7 mouse cellular contexts compared by ENCODE assay signal in the genomic region with DNA sequence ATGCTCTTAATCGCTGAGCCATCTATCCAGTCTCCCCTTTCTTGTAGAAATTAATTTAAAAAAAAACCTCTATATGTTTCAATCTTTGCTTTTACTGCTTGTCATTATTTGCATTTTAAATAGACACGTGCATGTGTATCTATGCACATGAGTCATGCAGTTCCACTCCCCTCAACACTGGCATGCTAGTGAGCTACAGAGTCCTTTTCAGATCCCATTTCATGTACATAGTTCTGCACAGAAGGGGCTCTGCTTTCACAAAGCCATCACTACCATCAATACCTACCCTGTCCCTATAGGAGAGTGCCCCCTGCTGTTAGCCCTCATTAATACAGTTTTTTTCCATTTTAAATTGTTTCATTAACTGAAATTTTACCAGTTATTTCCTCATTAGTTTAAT. TPM values are rescaled to one million over a fixed set of nuclear protein-coding genes. Genes with fewer than 3 reads are reported as not detected.
DNase-seq lines count a peak whose midpoint lies in the region; ATAC-seq and TF ChIP-seq lines count a peak whose summit lies in the region.

No protein-coding gene starts in this region.

- H3K4me3 ChIP-seq in kidney, adult 2 months (ENCODE audit: insufficient read depth, low read depth, low read length): no peak overlapping the region
- no peak overlapping the region for H3K4me3 ChIP-seq in intestine, postnatal 0 days (ENCODE audit: low read depth, low read length)

- no peak for DNase-seq in kidney, adult 2 months
- no peak for DNase-seq in kidney, adult 18-20 months
- DNase-seq in CD4-positive helper T cell, adult 2 months (ENCODE audit: low read depth, low spot score): peak; percentile 59
- no peak for DNase-seq in Patski (ENCODE audit: low read depth, low spot score)
- no peak for DNase-seq in ovary, postnatal 10 days (ENCODE audit: low spot score)
- no peak for DNase-seq in right cerebral cortex, postnatal 25 days

- 46% methylated on average over 2 of the region's 2 CpGs for WGBS in kidney, adult 2 months
- WGBS in intestine, postnatal 0 days: 55% methylated on average over 2 of the region's 2 CpGs

- H3K27ac ChIP-seq in kidney, adult 2 months (ENCODE audit: insufficient read depth, low read depth, low read length): no peak overlapping the region
- no peak overlapping the region for H3K27ac ChIP-seq in intestine, postnatal 0 days (ENCODE audit: low read depth, low read length)

- in situ Hi-C loops in Patski (cut with MboI; ENCODE audit: low pct_unique_long_range_greater_than_20kb): loop anchor here (5.0 kb wide), 1 partner anchor 87 kb away; no protein-coding TSS in a partner anchor

- TF ChIP-seq CTCF in kidney, adult 2 months (conservative IDR thresholded peaks at IDR 0.05; ENCODE audit: insufficient read depth, insufficient read length, low read depth, low read length): peak; percentile 25; the same call in 1 of the 2 replicates
- peak; percentile 69 for TF ChIP-seq CTCF in Patski (IDR thresholded peaks at IDR 0.05)
- peak; percentile 80 for TF ChIP-seq CTCF in intestine, postnatal 0 days (IDR thresholded peaks at IDR 0.05; ENCODE audit: low read depth)

- POLR2A ChIA-PET in Patski (lab: Charles Lee): no interaction called here

- H3K36me3 ChIP-seq in kidney, adult 2 months (ENCODE audit: control insufficient read depth, insufficient read depth, low read length): no peaks in the 10 kb centered on the region
- H3K36me3 ChIP-seq in intestine, postnatal 0 days (ENCODE audit: control insufficient read depth, insufficient read depth): no peaks in the 10 kb centered on the region

- no peak overlapping the region for H3K9ac ChIP-seq in intestine, postnatal 0 days (ENCODE audit: low read depth, low read length)

- no peak for TF ChIP-seq POLR2A in kidney, adult 2 months (IDR thresholded peaks at IDR 0.05; ENCODE audit: low read depth, low read length)

- CTCF ChIA-PET in Patski (lab: Charles Lee): interaction anchor here (1.0 to 1.5 kb wide), 5 partner anchors 13 to 90 kb away, joined by 3 to 4 read pairs (median 3); no protein-coding TSS in a partner anchor

- no peaks in the 10 kb centered on the region for H3K9me3 ChIP-seq in intestine, postnatal 0 days (ENCODE audit: control insufficient read depth)

- no peak for ATAC-seq in Patski
- no peak for ATAC-seq in intestine, postnatal 0 days

- H3K4me1 ChIP-seq in kidney, adult 2 months (ENCODE audit: control insufficient read depth, insufficient read depth, low read length): no peaks in the 10 kb centered on the region
- H3K4me1 ChIP-seq in intestine, postnatal 0 days (replicated peaks; ENCODE audit: control insufficient read depth, insufficient read depth, low read length): no peaks in the 10 kb centered on the region

- H3K4me2 ChIP-seq in intestine, postnatal 0 days (replicated peaks; ENCODE audit: low read depth): no peak overlapping the region

- no peaks in the 10 kb centered on the region for H3K27me3 ChIP-seq in kidney, adult 2 months (replicated peaks; ENCODE audit: control insufficient read depth, insufficient read depth, low read length)
- H3K27me3 ChIP-seq in Patski: no peaks in the 10 kb centered on the region
- H3K27me3 ChIP-seq in intestine, postnatal 0 days (replicated peaks; ENCODE audit: control insufficient read depth, insufficient read depth, low read length): no peaks in the 10 kb centered on the region

RNA-seq across cellular contexts. Expression of a gene that starts 23.0 kb away (rescaled TPM):
- polyA plus RNA-seq in kidney, adult 2 months (2012; rRNA removed): 0.10 and 0.39 TPM in 2 replicates
- polyA plus RNA-seq in Patski (2021): 0.01 TPM
- polyA plus RNA-seq in intestine, postnatal 0 days (2015; fragmentation: Nextera tagmentation; extraction: Ambion mirVana): 0.18 and 0.27 TPM in 2 replicates

Comparison
In these comparisons a context has a peak if more than half of its experiments do, and no peak if none do; other contexts are left out.
1. CTCF ChIP-seq: peak in every context shown above with its lines; median percentile 80 in intestine, postnatal 0 days; 69 in Patski; 25 in kidney, adult 2 months.